Mouse (Mus musculus) ZHBTc4 (cell line): ENCODE results near the gene Abr.

ENCODE experiments used
- DNase-seq: peaks from one replicate; pipeline ENCODE4 v3.0.0-alpha.2; 2011; ENCODE audit warnings: low read depth, low spot score

The Abr gene

GRCm38 (mm10) chr11:76623206-76623961 is 1.3 kb upstream of the Abr start:
- peak; percentile 79 for DNase-seq

- DNase-seq = peak; percentile 71
These were observed 572 bp upstream of the Abr start for GRCm38 (mm10) chr11:76622566-76623205.

GRCm38 (mm10) chr11:76618134-76618533 is 4.0 kb downstream of the Abr start:
- no peak for DNase-seq

- peak; percentile 87 for DNase-seq
These were observed 7.9 kb downstream of the Abr start for GRCm38 (mm10) chr11:76614246-76614645.

DNA sequence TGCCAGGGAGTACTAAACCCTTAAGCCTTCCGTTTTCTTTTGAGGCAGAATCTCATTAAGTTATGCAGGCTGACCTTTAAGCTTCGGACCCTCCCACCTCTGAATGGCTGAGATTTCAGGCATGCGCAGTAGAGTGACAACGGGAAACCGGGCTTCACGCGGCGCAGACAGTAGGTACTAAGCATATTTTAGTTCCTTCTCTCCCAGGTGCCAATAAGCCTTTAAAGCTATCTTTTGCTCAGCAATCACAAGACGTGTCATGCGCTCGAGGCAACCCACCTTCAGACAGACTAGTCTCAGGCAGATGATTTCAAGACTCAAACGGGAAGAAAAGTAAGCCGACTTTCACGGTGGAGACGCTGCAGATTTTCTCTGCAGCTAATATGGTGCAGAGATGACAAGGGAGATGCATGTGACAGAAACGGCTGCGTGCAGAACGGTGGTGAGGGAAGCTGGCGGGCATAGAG is 9.4 kb downstream of the Abr start:
- peak; percentile 89 for DNase-seq

DNA sequence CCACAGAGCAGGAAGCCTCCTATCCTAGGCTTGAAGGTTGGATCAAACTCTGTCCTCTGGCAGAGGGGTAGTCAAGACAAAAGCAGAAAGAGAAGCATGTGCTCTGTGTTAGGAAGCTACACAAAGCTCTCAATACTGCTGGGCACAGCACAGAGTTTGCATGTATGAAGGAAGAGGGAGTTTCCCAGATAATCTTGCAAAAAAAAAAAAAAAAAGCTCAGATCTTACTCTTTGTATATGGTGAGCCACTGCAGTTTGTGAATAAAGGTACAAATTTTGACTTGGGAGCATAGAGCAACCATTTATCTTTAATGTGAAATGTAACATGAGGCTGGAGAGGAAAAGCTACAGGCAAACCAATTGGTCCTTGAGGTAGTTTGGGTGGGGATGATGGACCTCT is 11.2 kb downstream of the Abr start:
- no peak for DNase-seq

GRCm38 (mm10) chr11:76606521-76606920 is 15.6 kb downstream of the Abr start:
- DNase-seq = no peak

- DNase-seq = no peak
These were observed 22.9 kb downstream of the Abr start for GRCm38 (mm10) chr11:76599219-76599618.

GRCm38 (mm10) chr11:76598757-76599156 is 23.4 kb downstream of the Abr start:
- DNase-seq = no peak

DNA sequence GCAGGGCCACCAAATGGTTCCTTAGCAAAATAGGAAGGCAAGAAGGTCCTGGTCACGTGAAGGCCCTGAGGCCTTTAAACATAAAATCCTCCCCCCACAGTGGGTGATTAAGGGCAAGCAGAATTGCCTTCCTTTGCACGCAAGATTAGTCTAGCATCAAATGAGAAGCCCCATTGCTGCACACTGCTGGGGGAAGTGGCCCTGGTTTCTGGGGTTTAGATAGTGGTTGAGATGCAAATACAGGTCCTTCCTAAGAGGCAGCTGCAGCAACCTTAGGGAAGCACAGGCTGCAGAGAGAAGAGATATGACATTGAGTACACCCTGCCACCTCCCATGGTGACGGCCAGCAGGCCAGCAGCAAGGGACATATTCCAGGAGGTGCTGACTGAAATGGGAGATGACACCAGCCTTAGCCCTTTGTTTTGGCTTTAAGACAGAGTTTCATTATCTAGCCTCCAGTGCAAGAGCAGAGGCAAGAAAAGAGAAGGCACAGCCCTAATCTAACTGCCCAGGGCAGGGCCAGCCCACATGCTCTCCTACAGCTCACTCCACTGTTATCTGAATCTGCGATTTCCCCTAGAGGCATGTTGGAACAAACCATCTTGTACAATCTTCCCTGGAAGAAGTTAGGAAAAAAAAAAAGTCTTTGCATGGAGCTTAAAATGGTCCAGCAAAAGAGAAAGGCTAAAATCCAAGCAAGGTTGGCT is 28.3 kb downstream of the Abr start:
- DNase-seq = no peak

GRCm38 (mm10) chr11:76589746-76590145 is 32.4 kb downstream of the Abr start:
- DNase-seq = no peak

- peak; percentile 30 for DNase-seq
These were observed 33.3 kb downstream of the Abr start for GRCm38 (mm10) chr11:76588632-76589485.

GRCm38 (mm10) chr11:76588032-76588431 is 34.1 kb downstream of the Abr start:
- DNase-seq = no peak

- no peak for DNase-seq
These were observed 34.8 kb downstream of the Abr start for GRCm38 (mm10) chr11:76587333-76587732.

DNA sequence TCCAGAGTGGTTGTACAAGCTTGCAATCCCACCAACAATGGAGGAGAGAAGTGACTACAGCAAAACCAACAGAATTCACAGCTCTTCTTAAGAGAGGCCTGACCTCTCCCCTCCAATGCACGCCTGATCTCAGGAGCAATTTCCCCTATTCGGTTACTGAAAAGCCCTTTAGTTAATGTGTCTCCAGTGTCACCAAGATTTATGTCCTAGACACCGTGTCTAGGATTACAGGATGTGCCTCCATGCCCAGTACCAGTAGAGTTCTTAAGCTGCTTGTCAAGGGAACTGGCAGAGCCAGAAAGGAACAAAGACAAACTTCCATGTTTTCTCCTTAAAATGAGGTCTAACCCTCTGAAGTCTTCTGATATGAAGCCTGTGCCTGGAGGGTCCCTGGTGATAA is 36.0 kb downstream of the Abr start:
- no peak for DNase-seq

DNA sequence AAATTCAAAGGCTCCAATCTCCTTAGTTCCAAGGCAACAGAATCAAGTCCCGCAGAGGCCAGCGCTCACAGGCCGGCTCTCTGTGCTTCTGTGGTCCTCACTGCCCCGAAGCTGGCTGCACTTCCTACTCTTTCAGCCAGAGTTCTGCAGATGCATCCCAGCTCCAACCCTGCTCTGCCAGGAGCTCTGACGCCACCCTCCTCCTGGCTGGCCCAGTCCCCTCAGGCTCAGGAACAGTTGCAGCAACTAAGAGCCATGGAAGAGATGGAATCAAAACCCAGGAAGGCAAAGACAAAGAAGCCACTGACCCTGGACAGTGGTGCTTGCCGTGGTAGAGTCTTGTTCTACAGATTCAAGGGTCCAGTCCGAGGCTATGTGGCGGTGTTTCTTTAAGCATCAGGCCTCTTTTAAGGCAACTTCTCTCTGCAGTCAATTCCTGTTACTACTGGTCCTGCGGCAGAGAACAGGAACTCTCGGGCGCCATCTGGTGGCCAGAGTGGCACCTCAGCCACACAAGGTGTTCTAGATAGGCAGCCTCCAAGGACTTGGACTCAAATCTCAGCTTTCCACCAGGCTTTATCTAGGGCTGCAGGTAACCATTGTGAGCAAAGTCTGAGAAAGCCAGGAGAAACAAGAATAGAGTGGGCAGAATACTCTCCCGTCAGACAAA is 44.4 kb downstream of the Abr start:
- peak; percentile 90 for DNase-seq

DNA sequence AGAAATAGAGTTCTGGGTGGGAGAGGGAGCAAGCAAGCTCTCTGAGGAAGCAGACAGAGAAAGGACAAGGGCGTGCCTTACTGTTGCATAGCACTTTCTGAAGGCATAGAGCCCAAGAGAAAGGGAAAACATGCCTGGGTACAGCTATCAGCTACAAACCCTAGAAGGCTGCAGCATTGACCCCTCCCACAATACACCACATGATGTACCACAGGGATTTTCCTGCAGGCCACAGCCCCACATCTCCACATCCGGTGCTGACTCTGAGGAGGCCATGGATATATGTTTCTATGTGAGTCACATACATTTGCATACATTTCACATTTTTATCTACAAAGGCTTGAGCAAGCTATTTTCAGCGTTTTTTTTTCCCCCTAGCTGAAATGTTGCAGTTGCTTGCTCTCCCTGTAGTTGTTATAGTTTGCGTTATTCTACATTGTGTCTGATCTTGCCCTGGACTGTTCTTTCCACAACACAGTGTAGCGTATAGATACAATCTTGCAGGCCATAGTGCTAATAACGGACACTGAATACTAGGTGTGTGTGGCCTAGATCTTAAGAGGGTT is 49.2 kb downstream of the Abr start:
- DNase-seq = no peak

DNA sequence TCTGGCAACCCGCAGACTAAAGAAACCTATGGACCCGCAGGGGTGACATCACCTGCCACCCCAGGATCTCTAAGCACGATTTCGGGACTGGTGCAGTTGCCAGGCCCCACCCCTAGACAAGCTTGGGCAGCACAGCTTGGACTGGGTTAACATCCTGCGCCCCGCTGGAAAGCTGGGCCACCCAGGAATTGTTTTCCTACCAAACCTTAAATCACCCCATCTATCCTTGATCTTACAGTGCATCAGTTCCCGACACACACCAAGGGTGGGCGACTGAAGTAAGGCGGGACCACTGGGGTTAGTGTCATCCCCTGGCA is 50.5 kb downstream of the Abr start:
- no peak for DNase-seq

DNA sequence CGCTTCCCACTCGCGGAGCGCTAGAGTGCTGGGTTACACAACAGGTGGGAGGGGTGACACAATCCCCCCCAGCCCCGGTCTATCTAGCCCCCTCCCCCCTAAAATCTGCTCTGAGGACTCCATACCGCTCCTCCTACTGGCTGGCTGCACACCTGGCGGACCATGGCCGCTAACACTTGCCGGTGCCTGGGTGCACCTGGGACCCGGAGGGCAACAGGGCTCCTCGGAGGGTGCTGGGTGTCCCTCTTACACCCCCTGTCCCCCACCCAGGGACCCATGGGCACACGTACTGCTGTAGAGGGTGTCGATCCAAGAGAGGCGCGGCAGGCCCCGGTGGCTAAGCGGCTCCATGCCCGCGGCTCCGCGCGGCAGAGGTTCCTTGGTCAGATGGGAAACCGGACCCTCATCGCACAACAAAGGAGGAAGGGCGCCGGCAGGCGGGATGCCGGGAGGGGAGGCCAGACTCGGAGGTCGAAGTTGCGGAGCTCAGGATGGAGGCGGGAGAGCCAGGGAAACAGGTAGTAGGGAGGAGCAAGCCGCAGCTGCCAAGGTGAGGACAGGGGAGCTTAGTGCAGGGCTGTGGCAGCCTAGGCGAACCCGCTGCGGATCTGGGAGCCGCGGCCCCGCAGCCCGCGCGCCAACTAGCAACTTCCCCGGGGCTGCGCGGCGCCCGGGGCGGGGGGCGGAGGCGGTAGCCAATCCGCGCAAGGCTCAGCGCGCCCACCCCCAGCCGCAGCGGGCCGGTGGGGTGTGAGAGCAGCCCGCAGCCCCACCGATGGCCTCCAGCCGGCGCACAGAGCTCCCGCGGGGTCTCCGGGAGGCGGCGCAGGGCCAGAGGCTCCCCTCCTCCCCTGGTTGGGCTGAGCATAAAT is 51.1 kb downstream of the Abr start:
- peak; percentile 71 for DNase-seq

DNA sequence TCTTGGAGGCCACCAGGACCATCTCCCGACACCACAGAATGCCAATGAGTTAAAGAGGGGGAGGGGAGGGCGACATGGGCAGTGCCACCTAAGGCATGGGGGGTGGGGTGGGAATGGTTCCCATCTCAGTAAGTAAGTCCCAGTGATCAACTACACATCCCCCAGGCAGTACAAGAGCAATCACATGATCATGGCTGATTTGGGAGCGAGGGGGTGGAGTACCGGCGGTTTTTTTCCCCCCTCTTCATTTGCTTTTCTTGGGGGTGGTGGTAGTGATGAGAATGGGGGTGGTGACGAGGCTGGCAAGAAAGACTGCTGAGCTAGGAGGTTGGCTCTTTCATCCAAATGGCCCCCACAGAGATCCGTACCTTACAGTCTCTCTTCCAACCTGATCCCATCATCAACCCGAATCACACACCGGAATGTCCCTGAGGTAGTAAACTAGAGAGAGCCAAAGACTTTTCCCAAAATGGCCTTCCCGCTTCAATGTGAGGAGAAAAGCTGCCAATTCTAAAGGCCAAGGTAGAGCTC is 51.8 kb downstream of the Abr start:
- DNase-seq = no peak
